Mouse (Mus musculus) myocyte (in vitro differentiated cells): ENCODE data around the gene Skint8. TPM values are rescaled to one million over a fixed set of nuclear protein-coding genes. Genes with fewer than 3 reads are reported as not detected.

Source experiments
- H3K27me3 ChIP-seq: one replicate; pipeline ENCODE4 v1.6.1; 2011; ENCODE audit not compliant: control insufficient read depth, insufficient read depth, insufficient read length
- H3K36me3 ChIP-seq: one replicate; pipeline ENCODE4 v1.6.1; 2011; ENCODE audit not compliant: control insufficient read depth, insufficient read depth
- H3K4me2 ChIP-seq: one replicate; pipeline ENCODE4 v1.6.1; 2011; ENCODE audit warnings: low read depth, control low read depth
- H3K4me3 ChIP-seq: one replicate; pipeline ENCODE4 v1.5.1; 2011; ENCODE audit warnings: mild to moderate bottlenecking, control low read depth, moderate library complexity
- H3K79me2 ChIP-seq: one replicate; pipeline ENCODE4 v1.6.1; 2011; ENCODE audit not compliant: control insufficient read depth, insufficient read depth
- H3ac ChIP-seq: one replicate; pipeline ENCODE4 v1.6.1; 2011; ENCODE audit not compliant: control insufficient read depth, insufficient read length
- CEBPB ChIP-seq: IDR thresholded peaks from 2 replicates; pipeline ENCODE4 v1.6.1; 2011; ENCODE audit warnings: mild to moderate bottlenecking, moderate library complexity; ENCODE audit not compliant: poor library complexity, insufficient read depth, severe bottlenecking
- E2F4 ChIP-seq: IDR thresholded peaks from one replicate; pipeline ENCODE4 v1.6.1; 2011; ENCODE audit warnings: mild to moderate bottlenecking, control low read depth, moderate library complexity; ENCODE audit not compliant: insufficient read depth
- MAX ChIP-seq: IDR thresholded peaks from one replicate; pipeline ENCODE4 v1.6.1; 2011; ENCODE audit warnings: low read depth, mild to moderate bottlenecking, control low read depth
- MYOD1 ChIP-seq, 3 experiments: IDR thresholded peaks; one replicate each; pipeline ENCODE4 v1.6.1; 2011; ENCODE audit warnings: control low read depth in 2 of 3, low read depth in 2 of 3, mild to moderate bottlenecking in 2 of 3, moderate library complexity in 1 of 3; ENCODE audit not compliant: insufficient read length in 2 of 3, control insufficient read depth in 1 of 3
- MYOG ChIP-seq, 3 experiments: IDR thresholded peaks; one replicate each; pipeline ENCODE4 v1.6.1; 2011; ENCODE audit warnings: control low read depth in 2 of 3, low read depth in 2 of 3, mild to moderate bottlenecking in 2 of 3; ENCODE audit not compliant: insufficient read length in 2 of 3, control insufficient read depth in 1 of 3, insufficient read depth in 1 of 3
- POLR2A ChIP-seq: IDR thresholded peaks from one replicate; pipeline ENCODE4 v1.6.1; 2011; ENCODE audit warnings: low read depth, mild to moderate bottlenecking, control low read depth, moderate library complexity; ENCODE audit not compliant: insufficient read length
- POLR2AphosphoS2 ChIP-seq: IDR thresholded peaks from one replicate; pipeline ENCODE4 v1.6.1; 2011; ENCODE audit warnings: low read depth, control low read depth; ENCODE audit not compliant: insufficient read length
- REST ChIP-seq: IDR thresholded peaks from one replicate; pipeline ENCODE4 v1.6.1; 2011; ENCODE audit warnings: mild to moderate bottlenecking, control low read depth, moderate library complexity; ENCODE audit not compliant: insufficient read depth, insufficient read length
- SRF ChIP-seq: IDR thresholded peaks from one replicate; pipeline ENCODE4 v1.6.1; 2011; ENCODE audit warnings: low read depth; ENCODE audit not compliant: control insufficient read depth, insufficient read length
- TCF12 ChIP-seq: IDR thresholded peaks from one replicate; pipeline ENCODE4 v1.6.1; 2011; ENCODE audit warnings: mild to moderate bottlenecking, control low read depth; ENCODE audit not compliant: poor library complexity, insufficient read depth, severe bottlenecking
- TCF3 ChIP-seq: IDR thresholded peaks from one replicate; pipeline ENCODE4 v1.6.1; 2011; ENCODE audit warnings: low read depth, control low read depth; ENCODE audit not compliant: insufficient read length
- USF1 ChIP-seq: IDR thresholded peaks from one replicate; pipeline ENCODE4 v1.6.1; 2011; ENCODE audit warnings: low read depth, mild to moderate bottlenecking, control low read depth, moderate library complexity
- polyA plus RNA-seq: library from polyadenylated mRNA; unstranded; fragments of >200 nt; fragmentation: generic; extraction: Trizol; gene quantifications from one replicate; pipeline ENCODE4 v1.2.1, GENCODE M21; 2012; ENCODE audit warnings: missing spikeins

Gene Skint8
- polyA plus RNA-seq, result not detected

DNA sequence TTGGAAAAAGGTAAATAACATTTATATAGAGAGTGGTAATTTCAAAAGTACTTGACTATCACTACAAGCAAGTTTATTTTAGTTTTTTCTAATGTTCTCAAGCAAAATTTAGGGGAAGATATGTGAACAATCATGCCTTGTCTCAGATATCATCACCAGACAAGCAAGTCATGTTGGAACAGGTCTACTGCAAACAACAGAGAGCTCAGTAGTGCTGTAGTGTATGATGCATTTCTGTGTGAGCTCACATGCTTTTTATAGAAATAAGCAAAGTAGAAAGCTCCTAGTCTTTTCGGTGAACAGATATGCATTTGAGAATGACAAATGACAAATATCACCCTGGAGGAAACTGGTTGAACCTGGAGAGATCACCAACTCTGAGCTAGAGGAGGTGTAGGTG is at the start of gene Skint8:
Gene Skint8, plus strand, starts transcription at position 301 of the 400 bp plus-strand sequence.
- H3ac ChIP-seq, result no peak within 1 kb of the TSS
- H3K27me3 ChIP-seq, result no peaks in the 10 kb centered on the region
- H3K79me2 ChIP-seq, result no peaks in the 10 kb centered on the region
- TF ChIP-seq MYOG (IDR thresholded peaks at IDR 0.05; ENCODE audit: control insufficient read depth in 1 of 3, insufficient read depth in 1 of 3, insufficient read length in 2 of 3, low read depth in 2 of 3) (no peak), POLR2A (no peak), TCF12 (no peak), CEBPB (no peak), SRF (no peak)
- H3K36me3 ChIP-seq, result no peaks in the 10 kb centered on the region
- H3K4me2 ChIP-seq, result no peak within 1 kb of the TSS
- no peak within 1 kb of the TSS for H3K4me3 ChIP-seq

DNA sequence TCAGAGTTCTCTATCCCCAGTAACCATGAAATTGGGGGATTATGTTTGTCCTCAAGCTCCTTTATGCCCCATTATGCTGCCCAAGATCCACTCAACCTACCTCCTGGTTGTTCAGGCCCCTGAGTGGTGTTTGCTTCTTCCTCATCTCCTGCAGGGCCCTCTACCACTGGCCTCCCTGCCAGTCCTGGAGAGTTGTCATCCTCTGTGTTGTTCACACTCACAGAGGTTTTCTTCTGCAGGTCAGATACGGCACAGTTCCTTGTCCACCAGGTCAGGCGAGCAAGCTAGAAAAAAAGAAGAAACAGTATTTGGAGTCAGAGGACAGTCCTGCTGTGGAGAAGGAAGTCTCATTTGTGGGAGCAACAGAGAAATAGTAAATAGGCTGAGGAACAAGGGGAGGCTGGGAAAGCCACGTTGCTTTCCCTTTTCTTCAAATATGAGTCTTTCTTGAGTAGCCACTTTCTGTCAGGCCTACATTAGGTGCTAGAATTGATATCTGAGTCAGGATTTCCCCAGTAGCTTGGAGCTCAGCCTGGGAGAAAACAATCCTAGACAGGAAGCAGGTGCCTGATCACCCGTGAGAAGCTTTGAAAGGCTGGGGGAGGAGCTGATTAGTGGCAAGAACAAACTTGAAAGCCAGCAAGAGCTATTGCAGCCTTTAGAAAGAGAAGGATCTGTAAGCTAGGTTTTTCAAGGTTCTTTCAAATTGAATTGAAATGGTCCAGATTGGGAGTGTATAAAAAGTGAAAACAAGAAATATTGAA is 38.9 kb upstream of the Skint8 start:
- H3K4me2 ChIP-seq, result no peak overlapping the region
- TF ChIP-seq MAX (no peak), CEBPB (no peak), TCF12 (no peak), MYOG (IDR thresholded peaks at IDR 0.05; ENCODE audit: control insufficient read depth in 1 of 3, insufficient read depth in 1 of 3, insufficient read length in 2 of 3, low read depth in 2 of 3) (no peak), TCF3 (no peak), POLR2AphosphoS2 (no peak), REST (no peak), MYOD1 (IDR thresholded peaks at IDR 0.05; ENCODE audit: control insufficient read depth in 1 of 3, insufficient read length in 2 of 3, low read depth in 2 of 3) (no peak), POLR2A (no peak), E2F4 (no peak)

DNA sequence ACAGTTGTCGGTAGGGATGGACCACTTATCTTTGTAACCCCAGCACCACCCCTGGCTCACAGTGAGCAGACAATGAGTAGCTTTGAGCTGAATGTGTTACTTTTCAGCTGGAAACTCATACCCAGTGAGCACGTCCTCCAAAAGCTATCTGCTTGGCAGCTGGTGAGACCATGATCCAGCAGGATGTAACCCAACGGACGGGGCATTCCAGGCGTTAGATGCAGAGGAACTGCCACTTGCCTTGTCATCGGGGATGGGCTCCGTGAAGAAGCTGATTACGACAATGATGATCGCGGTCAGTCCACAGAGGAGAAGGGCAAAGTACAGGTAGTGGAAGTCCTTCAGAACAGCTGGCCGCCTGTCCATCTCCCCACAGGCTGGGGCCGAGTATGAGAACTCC is 35.6 kb upstream of the Skint8 start:
- Histone ChIP-seq H3K36me3 (no peaks in the 10 kb centered on the region), H3K79me2 (no peaks in the 10 kb centered on the region), H3ac (no peak overlapping the region), H3K27me3 (no peaks in the 10 kb centered on the region), H3K4me3 (no peak overlapping the region), H3K4me2 (no peak overlapping the region)
- TF ChIP-seq E2F4, result no peak
- TF ChIP-seq SRF, result no peak
- no peak for TF ChIP-seq MYOD1 (IDR thresholded peaks at IDR 0.05; ENCODE audit: control insufficient read depth in 1 of 3, insufficient read length in 2 of 3, low read depth in 2 of 3)
- no peak for TF ChIP-seq MAX
- TF ChIP-seq TCF3, result no peak
- no peak for TF ChIP-seq POLR2A
- TF ChIP-seq TCF12, result no peak

More for the DNA sequence above, 38.9 kb upstream of the Skint8 start:
- Histone ChIP-seq H3K36me3 (no peaks in the 10 kb centered on the region), H3K4me3 (no peak overlapping the region), H3ac (no peak overlapping the region), H3K27me3 (no peaks in the 10 kb centered on the region), H3K79me2 (no peaks in the 10 kb centered on the region)

DNA sequence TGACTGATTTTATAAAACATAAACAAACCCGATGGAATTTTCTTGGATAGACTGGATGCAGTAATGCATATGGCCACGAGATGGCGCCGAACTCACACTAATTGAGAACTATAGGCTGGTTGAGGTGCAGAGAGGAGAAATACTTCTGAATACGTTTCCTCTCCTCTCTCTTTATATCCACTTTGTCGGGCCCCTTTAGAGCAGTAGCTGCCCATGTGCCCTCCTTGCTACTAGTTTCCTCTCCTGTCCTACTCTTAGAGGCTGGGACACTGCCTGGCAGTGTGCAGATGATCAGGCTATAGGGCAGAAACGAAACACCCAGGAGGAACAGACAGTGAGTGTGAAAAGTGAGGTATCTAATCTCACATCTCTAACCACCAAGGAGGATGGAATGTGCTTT is 33.2 kb upstream of the Skint8 start:
- Histone ChIP-seq H3K4me2 (peak overlapping the region; percentile 93), H3K79me2 (no peaks in the 10 kb centered on the region), H3K36me3 (no peaks in the 10 kb centered on the region), H3K4me3 (peak overlapping the region; percentile 0), H3ac (no peak overlapping the region), H3K27me3 (no peaks in the 10 kb centered on the region)
- no peak for TF ChIP-seq SRF
- TF ChIP-seq TCF12, result no peak
- no peak for TF ChIP-seq MYOG (IDR thresholded peaks at IDR 0.05; ENCODE audit: control insufficient read depth in 1 of 3, insufficient read depth in 1 of 3, insufficient read length in 2 of 3, low read depth in 2 of 3)
- TF ChIP-seq POLR2A, result no peak
- TF ChIP-seq E2F4, result no peak
- no peak for TF ChIP-seq USF1
- TF ChIP-seq POLR2AphosphoS2, result no peak
- no peak for TF ChIP-seq MAX
- no peak for TF ChIP-seq REST
- TF ChIP-seq TCF3, result no peak
- no peak for TF ChIP-seq MYOD1 (IDR thresholded peaks at IDR 0.05; ENCODE audit: control insufficient read depth in 1 of 3, insufficient read length in 2 of 3, low read depth in 2 of 3)
- TF ChIP-seq CEBPB, result no peak

DNA sequence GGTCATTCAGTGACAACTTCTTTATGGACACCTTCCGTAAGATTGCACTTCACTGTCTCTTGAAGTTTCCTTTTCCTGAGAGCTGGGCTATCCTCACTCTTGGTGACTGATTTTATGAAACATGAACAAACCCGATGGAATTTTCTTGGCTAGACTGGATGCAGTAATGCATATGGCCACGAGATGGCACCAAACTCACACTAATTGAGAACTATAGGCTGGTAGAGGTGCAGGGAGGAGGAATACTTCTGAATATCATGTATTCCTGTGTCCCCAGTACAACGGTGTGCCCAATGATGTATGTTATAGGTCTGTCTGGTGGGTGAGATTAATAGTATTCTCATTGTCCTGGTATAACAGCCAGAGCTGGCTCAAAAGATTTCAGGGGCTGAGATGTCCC is 32.6 kb upstream of the Skint8 start:
- Histone ChIP-seq H3K4me2 (peak overlapping the region; percentile 93), H3K79me2 (no peaks in the 10 kb centered on the region), H3K27me3 (no peaks in the 10 kb centered on the region), H3K36me3 (no peaks in the 10 kb centered on the region), H3ac (no peak overlapping the region), H3K4me3 (peak overlapping the region; percentile 0)
- no peak for TF ChIP-seq MYOG (IDR thresholded peaks at IDR 0.05; ENCODE audit: control insufficient read depth in 1 of 3, insufficient read depth in 1 of 3, insufficient read length in 2 of 3, low read depth in 2 of 3)
- no peak for TF ChIP-seq MYOD1 (IDR thresholded peaks at IDR 0.05; ENCODE audit: control insufficient read depth in 1 of 3, insufficient read length in 2 of 3, low read depth in 2 of 3)
- no peak for TF ChIP-seq E2F4
- TF ChIP-seq POLR2A, result no peak
- no peak for TF ChIP-seq CEBPB
- no peak for TF ChIP-seq USF1
- no peak for TF ChIP-seq POLR2AphosphoS2
- TF ChIP-seq REST, result no peak
- TF ChIP-seq MAX, result no peak
- TF ChIP-seq SRF, result no peak
- no peak for TF ChIP-seq TCF12
- TF ChIP-seq TCF3, result no peak
